Mouse (Mus musculus) megakaryocyte, embryonic 14.5 days (primary cell): ENCODE results near the gene Gatm.

ENCODE experiments used
- FLI1 ChIP-seq: IDR thresholded peaks from 2 replicates; pipeline ENCODE4 v1.6.1; 2012; ENCODE audit warnings: low read length, inconsistent platforms, mixed read lengths
- GATA1 ChIP-seq: IDR thresholded peaks from 3 replicates; pipeline ENCODE4 v1.6.1; 2012; ENCODE audit warnings: mixed read lengths, low read length, inconsistent platforms, borderline replicate concordance

DNA sequence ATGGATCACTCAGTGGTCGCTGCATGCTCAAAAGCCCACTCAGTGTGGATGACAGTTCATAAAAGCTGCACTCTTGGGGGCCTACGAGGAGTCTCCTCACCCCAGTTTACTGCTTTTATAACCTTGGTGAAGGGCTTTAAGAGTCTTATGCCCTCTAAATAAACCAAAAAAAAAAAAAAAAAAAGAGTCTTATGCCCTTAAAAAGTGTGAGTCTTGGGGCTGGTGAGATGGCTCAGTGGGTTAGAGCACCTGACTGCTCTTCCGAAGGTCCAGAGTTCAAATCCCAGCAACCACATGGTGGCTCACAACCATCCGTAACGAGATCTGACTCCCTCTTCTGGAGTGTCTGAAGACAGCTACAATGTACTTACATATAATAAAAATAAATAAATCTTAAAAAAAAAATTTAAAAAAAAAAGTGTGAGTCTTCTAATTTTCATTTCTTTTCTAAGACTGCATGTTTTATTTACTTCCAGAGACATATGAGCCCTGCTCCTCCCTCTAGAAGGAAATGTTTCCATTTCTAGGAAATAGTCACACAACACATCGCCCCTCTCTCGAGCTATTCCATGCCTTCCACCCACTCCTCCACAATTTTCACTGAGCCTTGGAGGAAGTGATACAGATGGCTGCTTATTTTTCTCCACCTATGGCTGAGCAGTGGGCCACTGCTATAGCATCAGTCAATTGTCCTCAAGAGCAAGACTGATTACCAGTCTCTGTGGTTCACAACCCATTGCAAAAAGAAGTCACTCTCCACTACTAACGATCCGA lies 10.4 kb upstream of the Gatm start:
- no peak for TF ChIP-seq GATA1
- TF ChIP-seq FLI1: no peak
